Mouse (Mus musculus): ENCODE measurements around the gene Dhx9. TPM values are rescaled to one million over a fixed set of nuclear protein-coding genes. Genes with fewer than 3 reads are reported as not detected.
A peak's percentile ranks its signal among the peaks of the same experiment; 100 is the strongest.

Dhx9 gene
- total and polyA plus RNA-seq, 3 experiments: 82.0 to 262 (median 170) TPM

- peak overlapping the region; percentile 42 to 45 for H3K4me3 ChIP-seq (ENCODE audit: control insufficient read depth in 1 of 2, insufficient read depth in 1 of 2, low read depth in 2 of 2, low read length in 2 of 2)
- no peak for DNase-seq (ENCODE audit: low read depth, low spot score)
- peaks cover 0 to 5% of the 10 kb centered on the region in 2 experiments; a peak in 1 of 4 replicates for H3K4me1 ChIP-seq (ENCODE audit: control insufficient read depth in 1 of 2, insufficient read depth in 2 of 2, low read length in 2 of 2)
- peak overlapping the region; percentile 54 for H3K9ac ChIP-seq (ENCODE audit: control insufficient read depth, low read depth, low read length, poor library complexity, severe bottlenecking)
- TF ChIP-seq SIN3A (IDR thresholded peaks at IDR 0.05; ENCODE audit: low read length) (no peak), MYC (IDR thresholded peaks at IDR 0.05; ENCODE audit: low read depth, low read length) (no peak), ETS1 (IDR thresholded peaks at IDR 0.05; ENCODE audit: low read depth, low read length) (no peak), TAL1 (IDR thresholded peaks at IDR 0.05; ENCODE audit: low read length) (no peak), ZNF384 (IDR thresholded peaks at IDR 0.05; ENCODE audit: low read depth, low read length) (no peak), E2F4 (IDR thresholded peaks at IDR 0.05; ENCODE audit: borderline replicate concordance, low read depth, low read length) (no peak), NELFE (IDR thresholded peaks at IDR 0.05; ENCODE audit: low read depth, low read length) (no peak), UBTF (IDR thresholded peaks at IDR 0.05; ENCODE audit: borderline replicate concordance, insufficient read depth, low read depth, low read length) (no peak), MEF2A (IDR thresholded peaks at IDR 0.05; ENCODE audit: extremely low read depth, insufficient replicate concordance, low read depth, low read length, poor library complexity, severe bottlenecking) (no peak), BHLHE40 (IDR thresholded peaks at IDR 0.05; ENCODE audit: borderline replicate concordance, low read depth, low read length) (no peak), MYB (IDR thresholded peaks at IDR 0.05; ENCODE audit: low read depth, low read length) (no peak), ZC3H11A (IDR thresholded peaks at IDR 0.05; ENCODE audit: low read depth, low read length) (no peak), USF1 (IDR thresholded peaks at IDR 0.05; ENCODE audit: low read depth, low read length) (no peak), ZKSCAN1 (IDR thresholded peaks at IDR 0.05; ENCODE audit: low read depth, low read length) (no peak)
- no peaks in the 10 kb centered on the region for H3K79me2 ChIP-seq (ENCODE audit: control insufficient read depth, insufficient read depth, low read length, poor library complexity)
- no peaks in the 10 kb centered on the region for H3K9me3 ChIP-seq (replicated peaks; ENCODE audit: insufficient read depth, low read length)
- no peaks in the 10 kb centered on the region; a peak in 2 of 4 replicates for H3K27me3 ChIP-seq (ENCODE audit: control insufficient read depth in 1 of 2, insufficient read depth in 2 of 2, low read length in 2 of 2)
- H3K36me3 ChIP-seq (ENCODE audit: control insufficient read depth in 1 of 2, insufficient read depth in 2 of 2, low read length in 2 of 2): no peaks in the 10 kb centered on the region; a peak in 1 of 4 replicates
- H3K27ac ChIP-seq (ENCODE audit: control insufficient read depth, low read depth, low read length): no peak overlapping the region
Observed at GRCm38 (mm10) chr1:153531677-153532233, 44.3 kb upstream of the Dhx9 start.

GRCm38 (mm10) chr1:153522116-153522515 is 34.7 kb upstream of the Dhx9 start:
- no peaks in the 10 kb centered on the region for H3K36me3 ChIP-seq (ENCODE audit: control insufficient read depth in 1 of 2, insufficient read depth in 2 of 2, low read length in 2 of 2)
- H3K9ac ChIP-seq (ENCODE audit: control insufficient read depth, low read depth, low read length, poor library complexity, severe bottlenecking): no peak overlapping the region
- H3K4me1 ChIP-seq (ENCODE audit: control insufficient read depth in 1 of 2, insufficient read depth in 2 of 2, low read length in 2 of 2): no peaks in the 10 kb centered on the region
- H3K79me2 ChIP-seq (ENCODE audit: control insufficient read depth, insufficient read depth, low read length, poor library complexity): no peaks in the 10 kb centered on the region
- no peak overlapping the region for H3K27ac ChIP-seq (ENCODE audit: control insufficient read depth, low read depth, low read length)
- H3K9me3 ChIP-seq (replicated peaks; ENCODE audit: insufficient read depth, low read length): no peaks in the 10 kb centered on the region
- no peak for DNase-seq (ENCODE audit: low read depth, low spot score)
- no peak overlapping the region for H3K4me3 ChIP-seq (ENCODE audit: control insufficient read depth in 1 of 2, insufficient read depth in 1 of 2, low read depth in 2 of 2, low read length in 2 of 2)
- no peaks in the 10 kb centered on the region; a peak in 1 of 4 replicates for H3K27me3 ChIP-seq (ENCODE audit: control insufficient read depth in 1 of 2, insufficient read depth in 2 of 2, low read length in 2 of 2)
- TF ChIP-seq ZKSCAN1 (IDR thresholded peaks at IDR 0.05; ENCODE audit: low read depth, low read length) (no peak), RAD21 (IDR thresholded peaks at IDR 0.05; ENCODE audit: low read depth, low read length) (no peak), KAT2A (conservative IDR thresholded peaks at IDR 0.05; ENCODE audit: low read depth, low read length) (no peak), RCOR1 (IDR thresholded peaks at IDR 0.05; ENCODE audit: low read depth, low read length) (no peak), MAX (IDR thresholded peaks at IDR 0.05; ENCODE audit: low read length) (no peak), HCFC1 (IDR thresholded peaks at IDR 0.05; ENCODE audit: low read depth, low read length) (no peak), ETS1 (IDR thresholded peaks at IDR 0.05; ENCODE audit: low read depth, low read length) (no peak), ELF1 (IDR thresholded peaks at IDR 0.05; ENCODE audit: low read depth, low read length) (no peak), NELFE (IDR thresholded peaks at IDR 0.05; ENCODE audit: low read depth, low read length) (no peak), E2F4 (IDR thresholded peaks at IDR 0.05; ENCODE audit: borderline replicate concordance, low read depth, low read length) (no peak), GABPA (IDR thresholded peaks at IDR 0.05; ENCODE audit: low read depth, low read length) (no peak), EP300 (IDR thresholded peaks at IDR 0.05; ENCODE audit: low read depth in 1 of 2, low read length in 2 of 2) (no peak), MAZ (IDR thresholded peaks at IDR 0.05; ENCODE audit: low read depth, low read length) (no peak), MXI1 (IDR thresholded peaks at IDR 0.05; ENCODE audit: low read depth, low read length) (no peak), USF1 (IDR thresholded peaks at IDR 0.05; ENCODE audit: low read depth, low read length) (no peak), POLR2AphosphoS5 (IDR thresholded peaks at IDR 0.05; ENCODE audit: borderline replicate concordance, low read depth, low read length) (no peak), GATA1 (IDR thresholded peaks at IDR 0.05; ENCODE audit: low read depth, low read length) (no peak), USF2 (IDR thresholded peaks at IDR 0.05; ENCODE audit: borderline replicate concordance in 1 of 2, insufficient read depth in 1 of 2, low read depth in 1 of 2, low read length in 2 of 2) (no peak)
